Mouse (Mus musculus) brown adipose tissue, adult 24 weeks (tissue): ENCODE data around the gene Ier2. TPM values are rescaled to one million over a fixed set of nuclear protein-coding genes. Genes with fewer than 3 reads are reported as not detected.
"Not testable (repeated sequence)": the region's sequence is repeated elsewhere in the genome, so short reads cannot be mapped to it uniquely, and the experiment has no call there.

Experiments used
- H3K27ac ChIP-seq: fragments of 200-500 bp; replicated peaks from 2 replicates; pipeline ENCODE4 v1.5.1; 2012; ENCODE audit warnings: low read depth, mild to moderate bottlenecking, low read length
- H3K4me1 ChIP-seq: fragments of 200-500 bp; 2 replicates; pipeline ENCODE4 v1.6.1; 2012; ENCODE audit warnings: low read length, mixed read lengths; ENCODE audit not compliant: control insufficient read depth, insufficient read depth, insufficient read length
- H3K4me3 ChIP-seq: fragments of 200-500 bp; 2 replicates; pipeline ENCODE4 v1.5.1; 2012; ENCODE audit warnings: low read depth, mild to moderate bottlenecking, low read length, moderate library complexity; ENCODE audit not compliant: insufficient read depth
- polyA plus RNA-seq: library from polyadenylated mRNA; stranded (reverse); fragments of >200 nt; gene quantifications from 2 replicates; pipeline ENCODE4 v1.2.4, GENCODE M21; 2012; ENCODE audit not compliant: missing spikeins, insufficient read depth, insufficient read length

Ier2 gene
- polyA plus RNA-seq, 1 experiment, result 62.3 TPM

DNA sequence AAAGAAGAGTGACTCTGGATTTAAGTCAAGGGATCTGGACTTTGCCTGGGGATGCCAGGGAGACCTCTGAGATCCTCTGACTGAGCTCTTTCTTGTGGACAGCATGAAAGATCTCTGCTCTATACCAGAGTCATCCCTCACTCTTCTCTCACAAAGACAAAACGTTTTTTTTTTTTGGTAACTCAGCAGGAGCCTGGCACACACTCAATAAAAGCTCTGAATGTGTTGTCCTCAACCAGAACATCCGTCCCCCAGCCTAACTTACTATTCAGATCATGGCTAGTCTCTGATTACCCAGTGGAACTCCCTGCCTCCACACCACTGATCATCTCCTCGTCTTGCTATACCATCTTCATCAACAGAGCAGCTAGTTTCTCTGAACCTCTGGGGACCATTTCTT, 21.9 kb upstream of the Ier2 start:
- H3K4me1 ChIP-seq, result peaks cover 15% of the 10 kb centered on the region
- no peak overlapping the region for H3K27ac ChIP-seq
- no peak overlapping the region for H3K4me3 ChIP-seq

DNA sequence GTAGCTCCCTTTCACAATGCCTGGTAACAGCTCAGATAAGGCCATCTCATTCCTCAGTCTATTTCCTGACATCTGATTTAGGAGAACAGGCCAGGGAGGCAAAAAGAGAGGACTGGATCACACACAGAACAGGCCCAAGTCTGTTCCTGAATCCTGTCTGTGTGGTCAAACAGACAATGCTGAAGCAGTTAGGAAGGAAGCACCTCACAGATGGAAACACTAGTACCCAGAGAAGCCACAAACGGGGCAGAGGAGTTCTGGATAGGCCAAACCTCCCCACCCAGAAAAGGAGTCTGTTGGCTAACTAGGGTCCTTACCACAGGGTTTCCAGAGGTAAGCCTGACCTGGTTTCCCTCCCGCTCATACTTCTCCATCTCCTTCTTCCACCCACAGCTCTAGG, 19.6 kb upstream of the Ier2 start:
- Histone ChIP-seq H3K27ac (no peak overlapping the region), H3K4me1 (peaks cover 15% of the 10 kb centered on the region), H3K4me3 (no peak overlapping the region)

DNA sequence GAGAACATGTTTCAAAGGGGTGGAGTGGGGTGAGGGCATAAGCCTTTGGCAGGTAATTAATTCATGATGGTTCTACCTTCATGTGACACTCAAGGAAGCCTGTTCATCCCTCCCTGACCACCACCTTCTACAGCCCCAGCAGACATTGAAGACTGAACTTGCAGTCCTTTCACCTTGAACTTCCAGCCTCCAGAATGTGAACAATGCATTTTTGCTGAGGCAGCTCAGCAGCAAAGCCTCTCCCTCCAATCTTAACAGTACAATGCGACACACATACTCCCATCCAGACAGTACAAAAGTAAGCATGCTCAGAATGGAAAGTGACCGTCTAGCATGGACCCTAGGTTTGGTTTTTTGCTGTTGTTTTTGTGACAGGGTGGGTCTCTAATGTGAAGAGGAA, 18.8 kb upstream of the Ier2 start:
- H3K4me1 ChIP-seq, result peaks cover 13% of the 10 kb centered on the region
- no peak overlapping the region for H3K27ac ChIP-seq
- no peak overlapping the region for H3K4me3 ChIP-seq

DNA sequence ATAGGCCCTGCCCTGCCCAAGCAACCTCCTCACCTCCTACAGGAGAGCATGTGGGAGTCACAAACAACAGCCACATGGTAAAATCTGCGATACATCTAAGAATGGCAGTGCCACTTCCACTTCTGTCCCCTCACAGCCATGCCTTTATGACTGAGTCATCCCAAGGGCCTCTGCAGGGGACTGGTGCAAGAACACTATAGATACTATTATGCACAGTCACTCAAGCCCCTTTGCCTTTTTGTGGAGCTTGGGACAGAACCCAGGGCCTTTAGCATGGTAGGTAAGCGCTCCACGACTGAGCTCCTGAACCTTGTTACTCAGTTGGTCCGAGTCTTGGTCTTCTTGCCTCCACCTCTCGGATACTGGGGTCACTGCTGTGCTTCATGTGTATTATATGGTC, 14.7 kb upstream of the Ier2 start:
- Histone ChIP-seq H3K4me1 (no peaks in the 10 kb centered on the region), H3K27ac (no peak overlapping the region), H3K4me3 (no peak overlapping the region)

DNA sequence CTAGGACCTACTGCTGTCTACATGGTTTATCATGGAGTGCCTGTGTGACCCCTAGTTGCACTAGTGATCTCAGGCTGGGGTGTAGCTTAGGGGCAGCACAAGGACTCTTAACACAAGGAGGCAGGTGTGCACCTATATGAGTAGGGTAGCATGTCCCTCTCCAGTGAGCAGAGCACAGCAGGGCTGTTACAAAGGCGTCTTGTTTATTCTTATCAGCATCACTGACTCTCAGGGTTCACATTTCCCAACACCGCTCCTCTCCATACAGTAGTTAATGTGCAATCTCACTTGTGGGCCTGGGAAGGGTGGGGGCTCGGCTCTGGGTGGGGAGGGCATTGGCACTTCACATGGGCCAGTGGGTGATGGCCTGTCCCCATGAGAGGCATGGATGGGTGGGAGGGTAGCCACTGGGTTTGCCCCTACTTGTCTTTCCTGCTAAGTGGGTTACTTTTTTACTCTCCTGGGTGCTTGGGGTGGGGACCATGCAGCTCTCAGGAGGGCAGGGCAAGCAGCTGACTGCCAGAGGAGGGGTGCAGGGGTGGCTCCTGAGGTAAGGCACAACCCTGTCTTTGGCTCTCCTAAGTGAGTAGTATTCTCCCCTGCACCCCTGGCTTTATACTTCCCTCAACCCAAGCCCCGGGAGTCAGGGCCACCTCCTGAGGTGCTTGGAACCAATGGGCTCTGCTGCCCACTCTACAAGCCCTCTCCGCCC, 7.8 kb upstream of the Ier2 start:
- not testable (repeated sequence) for H3K4me3 ChIP-seq, H3K4me1 ChIP-seq, H3K27ac ChIP-seq

DNA sequence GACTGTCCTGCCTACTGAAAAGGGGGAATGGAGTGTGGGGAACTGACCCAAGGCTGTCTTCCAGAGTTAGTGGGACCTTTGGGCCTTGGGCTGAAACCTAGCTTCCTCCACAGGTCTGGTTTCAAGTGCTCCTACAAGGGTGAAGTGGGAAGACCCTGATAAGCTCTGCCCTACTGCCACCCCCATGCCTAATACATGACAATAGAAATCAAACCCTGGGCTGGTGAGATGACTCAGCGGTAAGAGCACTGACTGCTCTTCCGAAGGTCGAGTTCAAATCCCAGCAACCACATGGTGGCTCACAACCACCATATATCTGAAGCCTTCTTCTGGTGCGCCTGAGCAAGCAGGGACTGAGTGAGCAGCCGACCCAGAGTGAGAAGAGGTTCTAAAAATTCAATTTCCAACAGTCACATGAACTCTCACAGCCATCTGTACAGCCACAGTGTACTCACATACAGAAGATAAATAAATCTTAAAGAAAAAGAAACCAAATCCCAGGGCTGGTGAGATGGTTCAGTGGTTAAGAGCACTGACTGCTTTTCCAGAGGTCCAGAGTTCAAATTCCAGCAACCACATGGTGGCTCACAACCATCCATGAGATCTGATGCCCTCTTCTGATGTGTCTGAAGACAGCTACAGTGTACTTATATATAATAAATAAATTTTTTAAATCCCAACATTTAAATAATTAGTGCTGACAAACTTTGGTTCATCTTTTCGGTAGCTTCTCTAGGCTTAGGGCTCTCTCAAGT, 6.3 kb upstream of the Ier2 start:
- no peak overlapping the region for H3K4me3 ChIP-seq
- H3K4me1 ChIP-seq, result no peaks in the 10 kb centered on the region; the same call in 1 of the 2 replicates
- no peak overlapping the region for H3K27ac ChIP-seq

DNA sequence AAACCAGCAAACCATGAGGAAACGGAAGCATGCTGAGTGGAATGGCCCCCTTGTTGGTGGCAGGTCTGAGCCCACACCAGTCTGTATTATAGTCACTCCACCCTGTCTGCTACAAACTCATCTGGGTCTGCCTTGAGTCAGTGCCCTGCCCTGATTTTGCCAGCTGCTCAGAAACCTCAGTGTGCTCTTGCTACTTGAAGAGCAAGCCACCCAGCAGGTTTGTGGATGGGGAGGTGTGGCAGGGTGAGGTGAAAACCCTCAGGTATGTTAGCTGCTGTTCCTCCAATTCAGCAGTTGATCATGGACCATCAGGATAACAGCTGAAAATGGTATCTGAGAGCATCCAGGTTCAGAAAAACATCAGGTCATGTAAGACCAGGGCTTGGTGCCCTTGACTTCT, 5.4 kb upstream of the Ier2 start:
- Histone ChIP-seq H3K4me1 (no peaks in the 10 kb centered on the region; the same call in 1 of the 2 replicates), H3K4me3 (no peak overlapping the region), H3K27ac (no peak overlapping the region)

DNA sequence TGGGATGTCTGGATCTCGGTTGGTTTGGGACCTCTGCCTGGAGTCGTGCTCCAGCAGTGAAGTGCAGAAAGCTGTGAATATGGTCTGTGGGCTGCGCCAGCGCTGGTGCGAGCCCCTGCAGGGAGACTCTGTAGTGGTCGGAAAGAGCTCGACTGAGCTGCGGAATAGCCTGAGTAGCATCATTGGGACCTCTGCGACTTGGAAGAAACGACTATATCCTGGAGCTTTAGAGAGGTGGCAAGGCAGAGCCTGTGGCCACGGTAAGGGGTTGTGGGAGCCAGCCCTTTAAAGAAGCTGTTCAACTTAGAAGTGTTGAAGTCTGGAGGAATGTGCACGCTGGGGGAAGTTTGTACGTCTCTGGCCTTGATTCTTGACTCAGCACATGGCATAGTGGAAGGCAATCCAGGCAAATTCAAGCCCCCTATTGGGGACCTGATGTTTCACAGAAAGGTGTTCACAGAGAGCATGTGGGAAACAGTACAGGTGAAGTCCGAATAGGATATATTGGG, 2.8 kb upstream of the Ier2 start:
- H3K4me3 ChIP-seq, result peak overlapping the region; percentile 83
- peak overlapping the region; percentile 43; the same call in 1 of the 2 replicates for H3K27ac ChIP-seq
- H3K4me1 ChIP-seq, result no peaks in the 10 kb centered on the region; the same call in 1 of the 2 replicates

DNA sequence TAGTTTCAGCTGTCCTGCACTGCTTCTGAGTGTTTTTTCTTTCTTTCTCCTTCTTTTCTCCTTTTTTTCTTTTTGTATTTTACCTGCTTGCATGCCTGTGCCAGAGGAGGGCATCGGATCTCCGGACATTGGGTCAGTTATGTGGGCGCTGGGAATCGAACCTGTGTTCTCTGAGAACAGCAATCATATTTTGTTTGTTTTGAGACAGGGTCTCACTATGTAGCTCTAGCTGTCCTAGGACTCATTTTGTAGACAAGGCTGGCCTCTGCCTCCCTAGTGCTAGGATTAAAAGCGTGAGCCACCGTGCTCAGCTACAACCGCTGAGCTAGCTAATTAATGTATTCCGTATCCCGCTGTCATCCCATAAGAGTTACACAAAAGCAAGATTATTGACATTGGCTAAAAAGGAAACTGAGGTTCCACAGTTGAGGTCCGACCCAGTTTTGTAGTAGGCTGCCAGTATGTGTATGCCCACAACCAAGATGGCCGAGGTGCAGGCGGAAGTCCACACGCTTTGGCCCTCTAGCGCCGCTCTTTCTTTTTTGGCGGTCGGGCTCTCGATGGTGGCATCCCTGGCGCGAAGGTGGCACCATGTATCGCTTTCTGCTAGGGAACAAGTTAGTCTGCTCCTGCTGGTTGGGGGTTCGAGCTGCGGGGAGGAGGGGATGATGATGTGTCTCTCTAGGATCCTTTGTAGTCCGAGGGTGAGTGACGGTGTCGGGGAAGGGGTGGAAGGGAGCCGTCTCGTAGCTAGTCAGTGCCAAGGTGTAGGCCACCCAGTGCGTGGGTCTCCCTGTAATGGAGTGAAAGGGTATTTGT, 2.1 kb upstream of the Ier2 start:
- peak overlapping the region; percentile 83 for H3K4me3 ChIP-seq
- H3K4me1 ChIP-seq, result no peaks in the 10 kb centered on the region; the same call in 1 of the 2 replicates
- peak overlapping the region; percentile 97 for H3K27ac ChIP-seq

DNA sequence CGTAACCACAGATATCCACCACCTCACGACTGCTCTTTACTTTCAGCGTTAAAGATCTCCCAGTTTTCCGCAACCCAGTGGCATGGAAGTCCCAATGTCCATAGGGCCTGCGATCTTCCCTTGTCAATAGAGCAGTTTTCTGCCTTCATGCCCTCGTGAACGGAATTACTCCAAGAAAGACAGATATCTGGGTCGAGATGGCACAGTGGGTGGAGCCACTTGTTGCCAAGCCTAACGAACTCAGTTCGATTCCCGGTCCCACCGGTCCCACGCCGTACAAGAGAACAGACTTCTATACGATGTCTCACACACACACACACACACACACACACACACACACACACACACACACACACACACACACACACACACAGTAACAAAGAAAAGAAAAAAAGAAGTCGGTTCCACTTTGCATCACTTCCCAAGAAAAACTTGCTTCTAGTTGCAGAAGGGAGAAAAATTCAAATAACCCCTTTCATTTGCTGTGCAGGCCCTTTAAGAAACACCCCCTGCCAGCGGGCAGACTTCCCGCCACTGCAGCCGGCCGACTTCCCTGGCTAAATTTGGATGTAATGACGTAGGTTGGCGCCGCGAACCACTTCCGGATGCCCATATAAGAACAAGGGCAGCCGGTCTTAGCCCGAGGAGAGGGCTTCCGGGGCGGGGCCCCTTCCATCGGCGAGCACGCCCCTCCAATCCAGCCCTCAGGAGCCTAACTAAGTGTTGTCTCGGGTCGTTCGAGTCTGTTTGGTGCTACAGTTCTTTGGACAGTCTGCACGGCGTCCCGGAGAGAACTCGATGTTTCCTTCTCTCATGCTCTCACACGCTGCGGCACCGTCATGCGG, 1.1 kb upstream of the Ier2 start:
- Histone ChIP-seq H3K4me3 (peak overlapping the region; percentile 83), H3K27ac (peak overlapping the region; percentile 97), H3K4me1 (peaks cover 3% of the 10 kb centered on the region; the same call in 1 of the 2 replicates)

DNA sequence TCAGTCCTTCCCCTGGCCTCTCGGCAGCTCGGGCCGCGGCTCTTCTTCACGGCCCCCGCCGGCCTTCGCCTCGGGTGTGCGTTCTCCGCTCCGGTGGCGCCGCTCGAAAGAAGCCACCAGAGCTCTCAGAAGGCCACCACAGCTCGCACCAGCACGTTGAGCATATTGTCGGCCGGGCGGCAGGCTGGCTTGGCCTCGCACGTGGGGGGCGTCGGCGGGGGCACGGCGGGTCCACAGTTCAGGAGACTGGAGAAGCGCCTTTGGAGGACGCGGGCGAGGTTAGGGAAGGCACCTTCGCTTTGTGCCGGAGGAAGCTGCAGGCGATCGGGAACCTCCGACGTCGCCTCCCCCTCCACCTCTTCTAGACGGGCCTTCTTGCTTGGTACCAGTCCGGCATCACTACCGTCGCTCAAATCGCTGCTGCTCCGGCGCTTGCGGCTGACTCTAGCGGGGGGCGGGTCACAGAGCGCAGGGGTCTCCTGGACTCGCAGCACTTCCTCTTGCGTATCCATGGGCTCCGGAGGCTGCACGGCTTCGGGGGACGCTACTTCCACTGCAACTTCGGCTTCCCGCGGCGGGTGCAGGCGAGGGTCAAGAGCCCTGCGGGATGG, 586 bp downstream of the Ier2 start:
- Histone ChIP-seq H3K4me1 (peaks cover 3% of the 10 kb centered on the region; the same call in 1 of the 2 replicates), H3K4me3 (peak overlapping the region; percentile 74), H3K27ac (peak overlapping the region; percentile 98)

DNA sequence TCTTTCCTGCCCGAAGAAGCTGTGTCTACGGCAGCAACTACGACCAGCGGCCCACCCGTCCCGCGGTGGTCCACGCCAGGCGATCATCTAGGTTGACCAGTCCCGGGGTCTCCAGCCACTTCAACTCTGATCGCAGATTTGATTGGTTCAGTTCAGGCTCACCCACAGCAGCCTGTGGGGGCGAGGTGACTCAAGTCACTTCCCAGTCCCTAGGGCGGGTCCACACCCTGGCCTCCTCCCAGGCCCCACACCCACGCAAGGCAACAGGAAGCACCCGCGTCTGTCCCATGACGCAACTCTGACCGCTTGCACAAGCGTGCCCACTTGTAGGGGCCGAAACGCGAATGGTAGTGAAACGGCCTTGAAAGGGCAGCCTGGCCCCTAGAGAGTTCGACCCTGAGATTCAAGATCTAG, 1.2 kb downstream of the Ier2 start:
- peak overlapping the region; percentile 74 for H3K4me3 ChIP-seq
- peaks cover 3% of the 10 kb centered on the region; the same call in 1 of the 2 replicates for H3K4me1 ChIP-seq

DNA sequence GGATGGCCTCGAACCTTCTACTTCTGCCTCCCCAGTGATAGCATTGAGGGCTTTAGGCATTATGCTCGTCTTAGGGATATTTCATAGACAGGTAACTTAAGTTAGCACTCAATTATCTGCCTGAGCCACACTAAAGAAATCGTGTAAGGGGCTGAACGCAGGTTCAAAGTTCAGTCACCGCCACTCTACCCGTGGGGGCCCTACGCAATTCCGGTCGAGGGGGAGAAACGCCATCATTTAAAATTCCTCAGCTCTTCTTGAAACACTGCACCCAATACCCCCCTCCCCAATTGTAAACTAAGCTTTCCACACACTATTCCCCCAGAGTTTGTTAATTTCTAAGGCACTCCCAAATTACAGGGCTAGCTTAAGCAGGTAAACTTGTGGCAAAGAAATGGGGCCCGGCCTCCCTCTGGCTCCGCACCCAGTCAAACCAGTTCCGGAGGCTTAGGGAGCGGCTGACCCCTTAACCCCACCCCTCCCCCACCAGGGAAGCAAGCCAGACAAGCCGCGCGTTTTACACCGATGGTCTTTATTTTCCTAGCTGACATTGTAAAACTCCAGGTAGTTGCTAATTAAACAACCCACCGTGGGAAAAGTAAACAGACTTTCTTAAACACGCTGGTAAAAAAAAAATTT, 1.7 kb downstream of the Ier2 start:
- peak overlapping the region; percentile 74 for H3K4me3 ChIP-seq
- peaks cover 3% of the 10 kb centered on the region for H3K4me1 ChIP-seq
- peak overlapping the region; percentile 98 for H3K27ac ChIP-seq

More for the DNA sequence above, 1.2 kb downstream of the Ier2 start:
- peak overlapping the region; percentile 98 for H3K27ac ChIP-seq
